Mouse (Mus musculus) heart, postnatal 0 days (tissue): ENCODE results near the gene Cltc.

Source experiments
- CTCF ChIP-seq: IDR thresholded peaks from 2 replicates; pipeline ENCODE4 v1.5.1; 2016; ENCODE audit warnings: antibody characterized with exemption, control low read depth, low read depth
- EP300 ChIP-seq: IDR thresholded peaks from 2 replicates; pipeline ENCODE4 v1.6.1; 2016; ENCODE audit warnings: antibody characterized with exemption, low read depth

DNA sequence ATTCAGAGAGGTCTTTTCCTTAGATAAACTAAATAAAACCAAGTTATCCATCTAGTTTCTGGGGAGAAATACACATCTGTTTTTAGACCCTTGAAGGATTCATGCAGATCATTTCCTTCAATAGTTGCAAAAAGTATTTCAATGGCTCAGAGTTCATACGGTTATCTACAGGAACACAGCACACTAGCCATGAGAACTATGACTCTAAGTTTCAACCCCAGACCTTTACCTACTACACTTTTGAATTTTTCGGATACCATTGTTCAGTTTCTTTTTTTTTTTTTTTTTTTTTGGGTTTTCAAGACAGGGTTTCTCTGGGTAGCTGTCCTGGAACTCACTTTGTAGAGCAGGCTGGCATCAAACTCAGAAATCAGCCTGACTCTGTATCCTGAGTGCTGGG, 17.9 kb downstream of the Cltc start:
- TF ChIP-seq EP300 (no peak), CTCF (no peak)
